Mouse (Mus musculus): ENCODE data around the gene Prrg2.
"Not testable (repeated sequence)": the region's sequence is repeated elsewhere in the genome, so short reads cannot be mapped to it uniquely, and the experiment has no call there.

The Prrg2 gene

GRCm38 (mm10) chr7:45035631-45036030 is 26.8 kb downstream of the Prrg2 start:
- DNase-seq (ENCODE audit: low spot score): no peak

GRCm38 (mm10) chr7:45033722-45034359 is 28.6 kb downstream of the Prrg2 start:
- no peak for DNase-seq (ENCODE audit: low spot score)

GRCm38 (mm10) chr7:45030857-45031256 is 31.6 kb downstream of the Prrg2 start:
- no peak for DNase-seq (ENCODE audit: low spot score)

- no peak for DNase-seq (ENCODE audit: low spot score)
Measured at GRCm38 (mm10) chr7:45029995-45030394, 32.5 kb downstream of the Prrg2 start.

- DNase-seq (ENCODE audit: low spot score): no peak
Measured at GRCm38 (mm10) chr7:45028351-45028750, 34.1 kb downstream of the Prrg2 start.

- DNase-seq (ENCODE audit: low spot score): no peak
Measured at GRCm38 (mm10) chr7:45027761-45028160, 34.7 kb downstream of the Prrg2 start.

GRCm38 (mm10) chr7:45026256-45026655 is 36.2 kb downstream of the Prrg2 start:
- DNase-seq (ENCODE audit: low spot score): no peak

- DNase-seq (ENCODE audit: low spot score): no peak
Measured at GRCm38 (mm10) chr7:45025601-45026220, 36.8 kb downstream of the Prrg2 start.

- DNase-seq (ENCODE audit: low spot score): no peak
Measured at GRCm38 (mm10) chr7:45024281-45025248, 37.9 kb downstream of the Prrg2 start.

GRCm38 (mm10) chr7:45023711-45024110 is 38.8 kb downstream of the Prrg2 start:
- DNase-seq (ENCODE audit: low spot score): not testable (repeated sequence)

GRCm38 (mm10) chr7:45020225-45020624 is 42.3 kb downstream of the Prrg2 start:
- DNase-seq (ENCODE audit: low spot score): no peak

GRCm38 (mm10) chr7:45019031-45019571 is 43.4 kb downstream of the Prrg2 start:
- DNase-seq (ENCODE audit: low spot score): no peak

- peak; percentile 90 for DNase-seq (ENCODE audit: low spot score)
Measured at GRCm38 (mm10) chr7:45017242-45018061, 45.0 kb downstream of the Prrg2 start, which contains the start of gene Rras. Rras (plus strand) TSS chr7:45017961.

- DNase-seq (ENCODE audit: low spot score): no peak
Measured at GRCm38 (mm10) chr7:45016761-45017160, 45.7 kb downstream of the Prrg2 start.

GRCm38 (mm10) chr7:45015957-45016612 is 46.4 kb downstream of the Prrg2 start, which contains the start of gene Scaf1:
Scaf1 (minus strand) TSS chr7:45016363.
- peak; percentile 100 for DNase-seq (ENCODE audit: low spot score)

- no peak for DNase-seq (ENCODE audit: low spot score)
Measured at GRCm38 (mm10) chr7:45015344-45015956, 47.0 kb downstream of the Prrg2 start.

- no peak for DNase-seq (ENCODE audit: low spot score)
Measured at GRCm38 (mm10) chr7:45014096-45014451, 48.4 kb downstream of the Prrg2 start.

GRCm38 (mm10) chr7:45013366-45014095 is 48.9 kb downstream of the Prrg2 start:
- DNase-seq (ENCODE audit: low spot score): no peak

GRCm38 (mm10) chr7:45012824-45013223 is 49.7 kb downstream of the Prrg2 start:
- DNase-seq (ENCODE audit: low spot score): no peak

GRCm38 (mm10) chr7:45012011-45012410 is 50.5 kb downstream of the Prrg2 start:
- DNase-seq (ENCODE audit: low spot score): no peak

Data from left cerebral cortex, adult 11 months (tissue).